Mouse (Mus musculus) embryonic fibroblast, embryonic 13.5 days (primary cell): ENCODE measurements around the gene Olfr551.

ENCODE experiments used
- CTCF ChIP-seq: IDR thresholded peaks from 2 replicates; pipeline ENCODE4 v1.5.1; 2011; ENCODE audit warnings: mild to moderate bottlenecking, control low read depth, low read length, moderate library complexity, borderline replicate concordance; ENCODE audit not compliant: insufficient read depth
- POLR2A ChIP-seq: IDR thresholded peaks from 2 replicates; pipeline ENCODE4 v1.6.1; 2011; ENCODE audit warnings: low read depth, mild to moderate bottlenecking, control low read depth, low read length, moderate library complexity

- TF ChIP-seq CTCF: no peak
- no peak for TF ChIP-seq POLR2A
Observed at GRCm38 (mm10) chr7:102566219-102566618, 25.5 kb downstream of the Olfr551 start.
